Mouse (Mus musculus): ENCODE data around the gene Ctdspl.

Ctdspl gene

DNA sequence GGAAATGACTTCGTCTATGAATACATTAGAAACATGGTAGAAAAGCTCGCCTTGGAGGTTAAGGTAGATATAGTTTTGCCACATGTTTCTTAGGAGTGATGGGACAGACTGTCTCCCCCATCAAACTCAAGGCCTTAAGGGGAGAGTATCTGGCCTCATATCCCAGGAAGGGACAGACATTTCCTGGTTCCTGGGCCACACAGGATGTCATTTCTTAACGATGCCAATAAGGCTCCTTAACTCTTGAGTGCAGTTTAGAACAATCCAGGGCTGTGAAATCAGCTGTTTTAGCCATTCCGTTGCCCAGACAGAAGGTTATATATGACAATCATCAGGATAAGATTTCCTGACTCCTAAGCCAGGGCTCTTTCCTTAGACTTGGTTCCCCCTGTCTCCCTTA, 104.8 kb downstream of the Ctdspl start:
- no peak for DNase-seq

GRCm38 (mm10) chr9:119031772-119032171, 105.5 kb downstream of the Ctdspl start:
- DNase-seq, result peak in 1 of 2 experiments; percentile 7

DNA sequence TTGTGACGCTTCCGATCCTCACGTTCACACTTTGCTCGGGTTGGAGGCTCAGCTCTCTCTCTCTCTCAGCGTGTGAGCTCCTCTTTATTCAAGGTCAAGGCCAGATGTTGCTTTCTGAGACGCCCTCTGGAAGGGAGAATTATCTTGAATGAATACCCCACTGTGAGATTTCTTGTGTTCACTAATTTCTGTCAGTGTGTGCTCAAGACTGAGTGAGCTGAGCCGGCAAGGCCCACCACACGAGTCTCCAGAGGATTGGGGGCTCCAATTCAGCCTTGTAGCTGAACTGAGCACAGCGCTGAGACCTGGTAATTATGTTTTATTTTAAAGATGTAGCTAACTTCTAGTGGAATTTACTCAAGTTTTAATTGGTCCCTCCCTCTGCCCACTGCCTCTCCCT, 106.3 kb downstream of the Ctdspl start:
- no peak for DNase-seq

DNA sequence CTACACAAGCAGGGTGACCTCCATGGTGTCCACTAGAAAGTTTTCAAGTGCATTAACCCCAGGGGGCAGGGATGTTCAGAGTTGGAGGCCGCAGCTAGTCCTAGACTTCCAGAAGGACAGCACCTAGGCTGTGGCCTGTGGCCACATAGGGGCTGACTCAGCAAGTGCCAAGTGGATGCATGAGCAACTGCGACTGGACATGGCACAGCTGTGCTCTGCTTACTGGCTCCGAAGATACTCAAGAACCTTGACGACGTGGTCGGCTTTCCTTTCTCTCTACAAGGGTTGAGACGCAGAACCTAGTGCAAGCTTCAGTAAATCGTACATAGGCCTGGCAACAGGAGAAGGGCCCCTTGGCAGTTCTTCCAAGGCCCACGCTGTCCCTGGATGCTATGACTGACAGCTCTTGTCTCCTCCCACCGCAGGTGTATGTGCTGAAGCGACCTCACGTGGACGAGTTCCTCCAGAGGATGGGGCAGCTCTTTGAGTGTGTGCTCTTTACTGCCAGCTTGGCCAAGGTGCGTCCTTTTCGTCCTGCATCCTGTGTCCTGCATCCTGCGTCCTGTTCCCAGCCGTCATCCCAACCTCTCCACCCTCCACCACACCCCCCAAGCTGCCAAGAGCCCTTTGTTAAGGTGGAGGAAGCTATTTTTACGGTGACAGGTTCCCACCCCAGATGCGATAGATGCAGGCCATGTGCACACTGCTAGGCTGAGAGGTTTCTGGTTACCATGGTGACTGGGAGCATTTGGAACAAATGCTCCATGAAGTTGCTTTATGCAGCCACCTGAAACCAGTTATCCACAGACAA, 107.1 kb downstream of the Ctdspl start:
- no peak for DNase-seq

DNA sequence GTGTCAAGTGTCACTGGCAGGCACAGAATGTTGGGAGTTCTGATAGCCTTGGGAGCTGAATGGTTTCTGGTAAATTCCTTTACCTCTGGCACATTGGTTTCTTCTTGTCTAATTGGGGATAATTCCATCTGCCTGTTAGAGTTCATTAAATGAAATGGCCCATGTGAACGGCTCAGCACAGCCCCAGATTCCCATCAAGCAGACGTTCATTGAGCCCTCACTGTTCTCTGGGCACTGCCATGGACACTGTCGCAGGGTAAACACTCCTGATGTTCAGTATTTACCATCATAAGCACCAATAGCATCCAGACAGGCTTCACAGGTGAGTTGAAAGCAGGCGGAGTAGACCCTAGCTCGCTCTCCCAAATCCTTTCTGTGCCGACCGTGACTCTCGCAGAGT, 107.8 kb downstream of the Ctdspl start:
- no peak for DNase-seq

DNA sequence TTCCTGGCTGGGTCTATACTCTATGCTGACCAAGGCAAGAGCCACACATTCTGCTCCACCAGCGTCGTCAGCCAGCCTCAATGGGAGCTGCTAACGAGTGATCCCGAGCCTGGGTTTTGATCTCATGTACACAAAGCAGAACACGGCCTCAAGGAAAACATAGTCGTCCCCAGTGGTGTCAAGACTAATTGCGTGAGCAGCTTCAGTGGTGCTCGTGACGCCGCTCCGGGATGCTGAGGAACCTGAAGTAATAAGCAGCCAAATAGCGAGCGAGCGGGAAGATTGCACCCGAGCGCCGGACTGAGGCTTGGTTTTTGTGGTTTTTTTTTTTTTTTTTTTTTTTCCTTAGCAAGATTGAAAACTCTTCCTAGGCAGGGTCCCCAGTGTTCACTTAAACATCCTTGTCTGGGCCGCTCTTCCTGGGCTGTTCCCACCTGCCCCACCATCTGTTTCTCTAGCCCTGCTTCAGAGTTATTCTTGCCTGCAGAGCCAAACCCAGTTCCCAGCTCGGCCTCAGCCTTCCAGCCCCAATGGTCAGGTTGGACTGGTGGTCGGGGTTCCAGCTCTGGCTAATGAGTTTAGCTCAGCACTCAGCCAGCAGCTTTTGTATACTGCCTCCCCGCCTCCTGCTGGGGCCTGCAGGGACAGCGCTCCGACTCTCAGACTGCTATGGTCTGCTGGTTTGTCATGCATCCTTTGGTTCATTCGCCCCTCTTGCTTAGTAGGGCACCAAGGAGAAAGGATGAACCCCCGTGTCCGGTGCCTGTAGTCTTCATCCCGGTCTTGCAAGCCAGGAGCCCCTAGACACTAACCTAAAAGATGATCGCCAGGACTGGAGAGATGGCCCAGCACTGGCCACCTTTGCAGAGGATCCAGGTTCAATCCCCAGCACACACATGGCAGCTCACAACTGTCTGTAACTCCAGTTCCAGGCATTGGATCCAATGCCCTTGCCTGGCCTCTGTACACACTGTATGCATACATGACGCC, 108.7 kb downstream of the Ctdspl start:
- no peak for DNase-seq

GRCm38 (mm10) chr9:119035836-119036235, 109.6 kb downstream of the Ctdspl start:
- no peak for DNase-seq

GRCm38 (mm10) chr9:119037076-119037730, 111.0 kb downstream of the Ctdspl start:
- no peak for DNase-seq

DNA sequence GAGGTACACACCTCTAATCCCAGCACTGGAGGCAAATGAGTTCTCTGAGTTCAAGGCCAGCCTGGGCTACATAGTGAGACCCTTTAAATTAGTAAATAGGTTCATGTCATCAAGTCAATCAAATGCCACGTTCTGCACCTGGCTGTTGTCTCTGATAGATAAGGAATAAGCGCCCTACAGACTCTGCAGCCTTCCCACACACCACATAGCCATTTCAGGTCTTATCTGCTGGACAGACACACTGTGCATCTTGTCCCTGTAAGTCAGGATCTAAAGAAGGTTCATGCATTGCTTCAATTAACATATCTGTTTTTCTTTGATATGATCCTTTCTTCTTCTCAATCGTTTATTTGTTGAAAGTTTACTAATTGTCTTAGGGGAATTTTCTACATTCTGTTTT, 112.3 kb downstream of the Ctdspl start:
- no peak for DNase-seq

- DNase-seq, result no peak
These were observed 114.0 kb downstream of the Ctdspl start for GRCm38 (mm10) chr9:119040101-119040775.

GRCm38 (mm10) chr9:119048182-119048903, 122.1 kb downstream of the Ctdspl start:
- DNase-seq, result no peak

DNA sequence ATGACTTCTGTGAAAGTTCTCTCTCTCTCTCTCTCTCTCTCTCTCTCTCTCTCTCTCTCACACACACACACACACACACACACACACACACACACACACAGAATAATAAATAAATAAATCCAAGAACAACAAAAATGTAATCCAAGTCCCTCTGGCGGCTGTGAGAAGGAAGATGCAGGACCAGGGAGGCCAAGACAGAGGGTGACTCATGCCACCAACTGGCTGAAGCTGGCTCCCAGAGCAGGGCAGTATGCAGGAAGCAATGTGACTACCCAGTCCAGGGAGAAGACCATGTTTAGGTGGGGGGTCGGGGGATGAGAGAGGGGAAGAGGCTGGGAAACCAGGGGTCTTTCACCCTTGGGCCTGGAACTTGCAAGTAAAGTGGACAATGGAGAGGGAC, 124.9 kb downstream of the Ctdspl start:
- no peak for DNase-seq

GRCm38 (mm10) chr9:119052154-119052944, 126.1 kb downstream of the Ctdspl start, which contains the start of gene Vill:
Vill (plus strand) TSS chr9:119052778.
- no peak for DNase-seq

DNA sequence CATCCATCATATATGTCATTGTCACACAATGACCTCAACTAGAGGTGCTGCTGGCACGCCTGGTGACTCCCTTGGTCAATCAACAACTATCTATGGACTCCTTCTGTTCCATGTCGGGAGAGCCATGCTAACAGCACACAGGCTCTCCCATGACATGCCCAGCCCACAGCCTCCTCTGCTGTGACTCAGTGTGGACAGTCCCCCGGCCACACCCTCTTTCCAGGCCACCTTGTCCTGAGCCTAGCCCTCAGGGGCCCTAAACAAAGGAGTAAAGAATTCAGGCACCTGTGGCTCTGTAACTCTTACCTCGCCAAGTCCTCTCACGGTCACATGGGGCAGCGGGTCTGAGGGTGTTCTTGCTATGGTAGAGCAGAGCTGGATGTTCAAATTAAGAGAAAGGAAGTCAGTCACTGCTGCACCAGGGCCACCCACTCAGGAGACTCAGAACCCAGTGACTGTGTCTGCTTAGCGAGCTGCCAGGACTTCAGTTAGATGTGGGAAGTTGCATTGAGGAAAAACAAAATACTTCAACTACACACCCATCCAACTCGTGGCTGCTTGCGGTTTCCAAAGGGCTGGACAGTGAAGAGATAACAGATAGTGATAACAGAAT, 127.8 kb downstream of the Ctdspl start:
- no peak for DNase-seq

- DNase-seq, result no peak
These were observed 129.1 kb downstream of the Ctdspl start for GRCm38 (mm10) chr9:119055336-119055735.

GRCm38 (mm10) chr9:119058245-119058644, 132.0 kb downstream of the Ctdspl start:
- no peak for DNase-seq

GRCm38 (mm10) chr9:119060701-119061100, 134.4 kb downstream of the Ctdspl start:
- no peak for DNase-seq

DNA sequence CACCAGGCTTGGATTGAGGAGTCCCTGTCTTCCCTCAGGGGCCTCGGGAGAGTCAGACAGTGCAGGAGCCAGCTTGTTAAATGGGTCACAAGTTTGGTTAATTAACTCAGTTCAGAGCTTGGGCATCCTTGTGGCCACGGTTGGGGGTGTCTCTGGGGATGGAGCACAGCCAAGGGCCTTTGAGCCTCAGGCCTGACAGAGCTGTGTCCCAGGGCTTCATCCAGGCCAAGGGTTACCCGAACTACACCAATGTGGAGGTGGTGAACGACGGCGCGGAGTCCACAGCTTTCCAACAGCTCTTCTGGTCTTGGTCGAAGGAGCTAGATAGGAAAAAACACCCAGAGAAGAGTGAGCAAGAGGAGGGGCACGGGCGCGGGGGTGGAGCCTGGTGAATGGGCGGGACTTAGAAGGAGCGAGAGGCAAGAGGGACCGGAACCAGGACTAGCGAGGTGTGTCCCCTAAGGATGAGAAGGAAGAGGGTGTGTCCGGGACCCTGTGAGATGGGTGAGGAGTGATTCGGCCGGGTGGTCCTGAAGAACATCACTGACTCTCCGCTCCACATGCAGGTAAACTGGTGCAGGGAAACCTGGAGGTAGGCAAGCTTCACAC, 136.9 kb downstream of the Ctdspl start:
- DNase-seq, result no peak

- no peak for DNase-seq
These were observed 138.0 kb downstream of the Ctdspl start for GRCm38 (mm10) chr9:119064296-119064695.

DNA sequence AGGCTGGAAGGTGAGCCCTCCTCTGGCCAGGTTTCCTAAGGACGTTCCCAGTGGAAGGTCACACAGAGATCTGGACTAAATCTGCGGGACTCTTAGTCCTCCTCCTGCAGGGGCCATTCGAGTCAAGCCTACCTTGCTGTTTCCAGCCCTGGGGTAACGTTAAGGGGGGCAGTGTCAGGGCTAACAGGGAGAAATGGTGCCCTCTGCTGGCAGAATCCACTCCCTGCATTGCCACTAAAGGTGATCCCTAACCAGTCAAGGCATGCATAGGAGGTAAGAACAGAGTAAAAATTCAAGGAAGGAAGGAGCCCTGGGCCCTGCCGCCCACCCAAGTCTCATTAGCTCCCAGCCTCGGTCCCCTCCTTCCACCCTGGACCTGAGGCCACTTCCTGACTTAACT, 141.3 kb downstream of the Ctdspl start:
- DNase-seq, result peak; percentile 21 to 58
